Mouse (Mus musculus) stomach, postnatal 0 days (tissue): ENCODE results near the gene Acot3.

Experiments used
- CTCF ChIP-seq: IDR thresholded peaks from 2 replicates; pipeline ENCODE4 v1.5.1; 2016; ENCODE audit warnings: antibody characterized with exemption, low read depth, mild to moderate bottlenecking, moderate library complexity
- EP300 ChIP-seq: optimal IDR thresholded peaks from 2 replicates; pipeline ENCODE3; 2016; ENCODE audit warnings: antibody characterized with exemption

DNA sequence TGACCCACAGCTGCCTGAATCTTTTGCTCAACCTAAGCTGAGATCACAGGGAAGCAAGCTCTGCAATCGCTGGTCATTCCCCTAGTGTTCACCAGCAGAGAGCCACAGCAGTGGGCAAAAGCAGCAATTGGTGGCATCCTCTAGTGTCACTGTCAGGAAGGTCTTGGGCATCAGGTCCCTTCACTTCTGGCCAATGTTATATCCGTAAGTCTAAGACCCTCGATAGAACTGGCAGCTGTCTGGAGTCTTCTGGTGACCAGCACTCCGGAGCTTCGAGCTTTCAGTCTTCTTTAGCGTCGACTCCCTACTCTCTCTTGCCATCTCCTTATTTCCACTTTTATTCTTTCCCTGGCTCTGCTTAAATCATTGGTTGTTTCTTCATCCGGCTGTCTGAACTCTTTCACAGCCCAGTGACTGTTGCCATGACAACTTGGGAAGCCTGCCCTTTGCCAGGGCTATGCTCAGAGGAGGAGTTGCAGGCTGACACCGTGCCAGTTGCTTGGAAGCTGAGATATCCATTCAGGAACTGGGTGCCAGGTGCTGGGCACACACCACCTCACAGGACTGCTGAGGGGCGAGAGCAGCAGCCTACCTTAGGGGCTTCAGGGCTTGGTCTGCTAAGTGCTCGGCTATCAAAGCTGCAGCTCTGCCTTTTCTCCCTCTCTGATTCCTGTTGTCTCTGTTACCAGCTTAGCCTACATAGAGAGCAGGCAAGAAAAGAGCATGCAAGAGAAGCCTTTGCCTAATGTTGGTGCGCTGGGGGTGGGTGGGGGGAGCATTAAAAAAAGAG is 40.5 kb upstream of the Acot3 start:
- TF ChIP-seq CTCF (no peak), EP300 (no peak)
